Comparison of ENCODE assay signal across 22 mouse cellular contexts in genomic region chr7:117532651-117533050, GRCm38 (mm10).
A peak's percentile ranks its signal among the peaks of the same experiment; 100 is the strongest.
DNase-seq lines count a peak whose midpoint lies in the region; ATAC-seq lines count a peak whose summit lies in the region.
"Had no signal": no experiment of that assay in that cellular context is flagged by ENCODE, and none has a peak within 500 bp of the region (broad histone marks: within the 10 kb centered on the region; RNA-seq: fewer than 3 reads in every experiment).

No protein-coding gene starts in this region.

- no peaks in the 10 kb centered on the region for H3K36me3 ChIP-seq in lung, embryonic 16.5 days (ENCODE audit: control insufficient read depth, insufficient read depth, low read length)
- H3K36me3 ChIP-seq in forebrain, embryonic 14.5 days (ENCODE audit: control insufficient read depth, insufficient read depth, low read length), result no peaks in the 10 kb centered on the region
- H3K36me3 ChIP-seq: embryonic facial prominence, embryonic 13.5 days; limb, embryonic 12.5 days; liver, embryonic 12.5 days; lung, embryonic 15.5 days; midbrain, embryonic 12.5 days had no signal

- H3K27me3 ChIP-seq in lung, embryonic 16.5 days (ENCODE audit: control insufficient read depth, insufficient read depth, low read depth, low read length), result no peaks in the 10 kb centered on the region
- H3K27me3 ChIP-seq in forebrain, embryonic 14.5 days (replicated peaks; ENCODE audit: control insufficient read depth, insufficient read depth, low read length), result no peaks in the 10 kb centered on the region
- H3K27me3 ChIP-seq: embryonic facial prominence, embryonic 13.5 days; limb, embryonic 12.5 days; liver, embryonic 12.5 days; lung, embryonic 15.5 days; midbrain, embryonic 12.5 days had no signal

- H3K4me2 ChIP-seq in lung, embryonic 16.5 days (ENCODE audit: low read depth, low read length), result no peak overlapping the region
- no peak overlapping the region for H3K4me2 ChIP-seq in forebrain, embryonic 14.5 days (ENCODE audit: low read length)
- H3K4me2 ChIP-seq: embryonic facial prominence, embryonic 13.5 days; limb, embryonic 12.5 days; liver, embryonic 12.5 days; lung, embryonic 15.5 days; midbrain, embryonic 12.5 days had no signal

- H3K9ac ChIP-seq in lung, embryonic 16.5 days (ENCODE audit: low read length), result no peak overlapping the region
- no peak overlapping the region for H3K9ac ChIP-seq in forebrain, embryonic 14.5 days (ENCODE audit: low read length)
- H3K9ac ChIP-seq: embryonic facial prominence, embryonic 13.5 days; limb, embryonic 12.5 days; liver, embryonic 12.5 days; lung, embryonic 15.5 days; midbrain, embryonic 12.5 days had no signal

- no peaks in the 10 kb centered on the region for H3K9me3 ChIP-seq in lung, embryonic 16.5 days (ENCODE audit: control insufficient read depth, low read length)
- H3K9me3 ChIP-seq in forebrain, embryonic 14.5 days (replicated peaks; ENCODE audit: control insufficient read depth, low read length), result no peaks in the 10 kb centered on the region
- H3K9me3 ChIP-seq: embryonic facial prominence, embryonic 13.5 days; limb, embryonic 12.5 days; liver, embryonic 12.5 days; lung, embryonic 15.5 days; midbrain, embryonic 12.5 days had no signal

- 14% methylated on average over 3 of the region's 3 CpGs for WGBS in lung, embryonic 16.5 days
- 80% methylated on average over 3 of the region's 3 CpGs for WGBS in forebrain, embryonic 14.5 days

- H3K27ac ChIP-seq in lung, embryonic 16.5 days (ENCODE audit: low read length), result no peak overlapping the region
- no peak overlapping the region for H3K27ac ChIP-seq in forebrain, embryonic 14.5 days (ENCODE audit: low read depth, low read length)
- H3K27ac ChIP-seq: embryonic facial prominence, embryonic 13.5 days; heart, adult 2 months; limb, embryonic 12.5 days; liver, embryonic 12.5 days; lung, embryonic 15.5 days; midbrain, embryonic 12.5 days had no signal

- no peak for DNase-seq in lung, adult 18-20 months
- peak; percentile 73 for DNase-seq in kidney, adult 9 months
- peak; percentile 52 to 68 for DNase-seq in kidney, postnatal 25 days
- DNase-seq in forebrain, embryonic 14.5 days (ENCODE audit: low spot score), result no peak
- DNase-seq in urinary bladder, postnatal 10 days (ENCODE audit: low spot score), result no peak
- DNase-seq in thymus, postnatal 36 days, result no peak
- DNase-seq: adrenal gland, postnatal 36 days; cerebellum, adult 18-20 months; gastrocnemius, postnatal 25 days; heart, adult 2 months; heart, postnatal 4 days; thymus, postnatal 14 days had no signal

- no peak overlapping the region for H3K4me3 ChIP-seq in lung, embryonic 16.5 days (ENCODE audit: low read length)
- H3K4me3 ChIP-seq in forebrain, embryonic 14.5 days (ENCODE audit: low read depth, low read length), result no peak overlapping the region
- H3K4me3 ChIP-seq: embryonic facial prominence, embryonic 13.5 days; heart, adult 2 months; limb, embryonic 12.5 days; liver, embryonic 12.5 days; lung, embryonic 15.5 days; midbrain, embryonic 12.5 days; myocyte had no signal

- H3K4me1 ChIP-seq in lung, embryonic 16.5 days (replicated peaks; ENCODE audit: control insufficient read depth, insufficient read depth, low read length), result no peaks in the 10 kb centered on the region; the same call in 1 of the 2 replicates
- no peaks in the 10 kb centered on the region for H3K4me1 ChIP-seq in forebrain, embryonic 14.5 days (ENCODE audit: control insufficient read depth, insufficient read depth, low read length)
- H3K4me1 ChIP-seq: embryonic facial prominence, embryonic 13.5 days; liver, embryonic 12.5 days had no signal

- ATAC-seq in lung, embryonic 16.5 days (ENCODE audit: low read depth), result peak; percentile 12; the same call in 1 of the 2 replicates
- ATAC-seq in forebrain, embryonic 14.5 days, result no peak
- ATAC-seq: forebrain, embryonic 16.5 days; hindbrain, embryonic 16.5 days; intestine, embryonic 16.5 days; liver, embryonic 12.5 days had no signal

Comparison
In these comparisons a context has a peak if more than half of its experiments do, and no peak if none do; other contexts are left out.
1. DNase-seq: peak in kidney, adult 9 months (single experiment) and kidney, postnatal 25 days (2 of 2); none in lung, adult 18-20 months (0 of 2), forebrain, embryonic 14.5 days (single experiment), urinary bladder, postnatal 10 days (single experiment) and thymus, postnatal 36 days (0 of 2).